Mouse (Mus musculus) cerebellum, adult 9-10 months (tissue): ENCODE data around the gene Ube2c.

Experiments used
- DNase-seq: peaks from one replicate; pipeline ENCODE4 v3.0.0; 2022

The Ube2c gene

GRCm38 (mm10) chr2:164769258-164770037, at the start of gene Ube2c:
TSS of gene Ube2c (plus strand) at chr2:164769898.
- DNase-seq = peak; percentile 99

GRCm38 (mm10) chr2:164723276-164723675, 46.4 kb upstream of the Ube2c start:
- DNase-seq = no peak

GRCm38 (mm10) chr2:164725895-164726619, 43.6 kb upstream of the Ube2c start:
- peak; percentile 52 for DNase-seq

GRCm38 (mm10) chr2:164731719-164732118, 38.0 kb upstream of the Ube2c start:
- no peak for DNase-seq

GRCm38 (mm10) chr2:164733259-164733658, 36.4 kb upstream of the Ube2c start:
- no peak for DNase-seq

GRCm38 (mm10) chr2:164734839-164735238, 34.9 kb upstream of the Ube2c start:
- no peak for DNase-seq

- no peak for DNase-seq
These were observed 34.3 kb upstream of the Ube2c start for GRCm38 (mm10) chr2:164735446-164735845.

- DNase-seq = no peak
These were observed 32.2 kb upstream of the Ube2c start for GRCm38 (mm10) chr2:164737377-164738090.

GRCm38 (mm10) chr2:164739876-164740275, 29.8 kb upstream of the Ube2c start:
- DNase-seq = no peak

- no peak for DNase-seq
These were observed 24.7 kb upstream of the Ube2c start for GRCm38 (mm10) chr2:164744987-164745386.

- peak; percentile 84 for DNase-seq
These were observed 23.7 kb upstream of the Ube2c start, which contains the start of the genes Wfdc3 and Dnttip1 for GRCm38 (mm10) chr2:164745843-164746479. TSS of gene Wfdc3 (minus strand) at chr2:164745931. TSS of gene Dnttip1 (plus strand) at chr2:164745983.

- no peak for DNase-seq
These were observed 23.0 kb upstream of the Ube2c start for GRCm38 (mm10) chr2:164746693-164747092.

GRCm38 (mm10) chr2:164748191-164748590, 21.5 kb upstream of the Ube2c start:
- DNase-seq = peak; percentile 0

- DNase-seq = no peak
These were observed 20.7 kb upstream of the Ube2c start for GRCm38 (mm10) chr2:164748991-164749390.

GRCm38 (mm10) chr2:164752454-164752853, 17.2 kb upstream of the Ube2c start:
- peak; percentile 0 for DNase-seq

- peak; percentile 0 for DNase-seq
These were observed 15.6 kb upstream of the Ube2c start for GRCm38 (mm10) chr2:164754105-164754504.

- peak; percentile 3 for DNase-seq
These were observed 14.9 kb upstream of the Ube2c start for GRCm38 (mm10) chr2:164754800-164755199.

GRCm38 (mm10) chr2:164757841-164758240, 11.9 kb upstream of the Ube2c start:
- DNase-seq = no peak

- DNase-seq = no peak
These were observed 11.0 kb upstream of the Ube2c start for GRCm38 (mm10) chr2:164758692-164759091.

- no peak for DNase-seq
These were observed 9.5 kb upstream of the Ube2c start for GRCm38 (mm10) chr2:164760059-164760833.

GRCm38 (mm10) chr2:164761502-164761901, 8.2 kb upstream of the Ube2c start:
- DNase-seq = peak; percentile 37

GRCm38 (mm10) chr2:164761971-164762370, 7.7 kb upstream of the Ube2c start:
- no peak for DNase-seq
